Mouse (Mus musculus): ENCODE data around the gene Obp2b.
"Not testable (repeated sequence)": the region's sequence is repeated elsewhere in the genome, so short reads cannot be mapped to it uniquely, and the experiment has no call there.

The Obp2b gene

GRCm38 (mm10) chr2:25736709-25737108, at the start of gene Obp2b:
Gene Obp2b, plus strand, starts transcription at chr2:25737009.
- DNase-seq (ENCODE audit: low spot score) = not testable (repeated sequence)

GRCm38 (mm10) chr2:25694605-25695004, 42.2 kb upstream of the Obp2b start:
- peak; percentile 52 for DNase-seq (ENCODE audit: low spot score)

- no peak for DNase-seq (ENCODE audit: low spot score)
Observed at GRCm38 (mm10) chr2:25696951-25697350, 39.9 kb upstream of the Obp2b start.

GRCm38 (mm10) chr2:25698696-25699095, 38.1 kb upstream of the Obp2b start:
- DNase-seq (ENCODE audit: low spot score) = no peak

DNA sequence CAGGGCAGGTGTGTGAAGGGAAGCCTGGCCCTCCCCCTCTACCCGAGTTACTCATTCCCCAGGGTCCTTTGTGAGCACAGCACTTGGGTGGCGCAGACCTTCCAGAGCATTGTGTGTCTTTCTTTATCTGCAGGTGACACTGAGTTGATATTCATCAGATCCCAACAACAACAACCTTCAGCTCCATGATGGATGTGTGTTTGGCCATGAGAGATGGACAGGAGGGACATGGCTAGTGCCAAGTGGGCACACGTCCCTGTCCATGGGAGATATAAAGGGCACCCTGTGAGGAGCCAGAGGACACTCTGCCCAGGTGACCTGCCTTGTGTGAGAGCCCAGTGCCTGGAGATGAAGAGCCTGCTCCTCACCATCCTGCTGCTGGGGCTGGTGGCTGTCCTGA, 37.1 kb upstream of the Obp2b start, which contains the start of gene Obp2a:
TSS of gene Obp2a (plus strand) at position 301 of the 400 bp plus-strand sequence.
- DNase-seq (ENCODE audit: low spot score) = not testable (repeated sequence)

- DNase-seq (ENCODE audit: low spot score) = no peak
Observed at GRCm38 (mm10) chr2:25701001-25701400, 35.8 kb upstream of the Obp2b start.

- DNase-seq (ENCODE audit: low spot score) = no peak
Observed at GRCm38 (mm10) chr2:25703706-25704105, 33.1 kb upstream of the Obp2b start.

DNA sequence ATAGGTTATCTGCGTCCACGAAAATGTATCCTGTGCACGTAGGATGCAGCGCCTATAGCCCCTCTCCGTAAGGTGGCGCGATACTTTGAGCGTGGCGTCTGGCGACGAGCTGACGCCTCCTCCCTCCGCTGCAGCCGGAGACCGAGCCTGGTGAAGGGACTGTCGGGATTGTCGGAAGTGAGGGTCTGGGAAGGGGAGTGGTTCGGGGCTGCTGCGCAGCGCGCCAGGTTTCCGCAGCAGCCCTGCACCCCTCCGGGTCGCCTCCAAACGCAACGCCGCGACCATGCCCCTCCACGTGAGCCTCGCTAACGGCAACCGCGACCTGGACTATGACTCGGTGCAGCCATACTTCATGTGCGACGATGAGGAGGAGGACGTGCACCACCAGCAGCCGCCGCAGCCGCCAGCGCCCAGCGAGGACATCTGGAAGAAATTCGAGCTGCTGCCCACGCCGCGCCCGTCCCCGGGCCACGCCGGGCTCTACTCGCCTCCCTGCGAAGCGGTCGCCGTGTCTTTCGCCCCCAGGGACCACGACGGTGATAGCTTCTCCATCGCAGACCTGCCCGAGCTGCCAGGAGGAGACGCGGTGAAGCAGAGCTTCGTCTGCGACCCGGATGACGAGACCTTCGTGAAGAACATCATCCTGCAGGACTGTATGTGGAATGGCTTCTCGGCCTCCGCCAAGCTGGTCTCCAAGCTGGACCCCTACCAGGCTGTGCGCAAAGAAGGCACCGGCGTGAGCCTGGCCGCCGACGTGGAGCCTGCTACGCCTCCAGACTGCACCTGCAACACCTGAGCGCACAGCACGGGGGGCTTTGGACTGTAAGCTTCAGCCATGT, 29.9 kb upstream of the Obp2b start, which contains the start of gene Bmyc:
TSS of gene Bmyc (plus strand) at position 97 of the 839 bp plus-strand sequence.
- DNase-seq (ENCODE audit: low spot score) = peak; percentile 70

GRCm38 (mm10) chr2:25708121-25708520, 28.7 kb upstream of the Obp2b start:
- DNase-seq (ENCODE audit: low spot score) = no peak

- not testable (repeated sequence) for DNase-seq (ENCODE audit: low spot score)
Observed at GRCm38 (mm10) chr2:25709056-25709455, 27.8 kb upstream of the Obp2b start.

DNA sequence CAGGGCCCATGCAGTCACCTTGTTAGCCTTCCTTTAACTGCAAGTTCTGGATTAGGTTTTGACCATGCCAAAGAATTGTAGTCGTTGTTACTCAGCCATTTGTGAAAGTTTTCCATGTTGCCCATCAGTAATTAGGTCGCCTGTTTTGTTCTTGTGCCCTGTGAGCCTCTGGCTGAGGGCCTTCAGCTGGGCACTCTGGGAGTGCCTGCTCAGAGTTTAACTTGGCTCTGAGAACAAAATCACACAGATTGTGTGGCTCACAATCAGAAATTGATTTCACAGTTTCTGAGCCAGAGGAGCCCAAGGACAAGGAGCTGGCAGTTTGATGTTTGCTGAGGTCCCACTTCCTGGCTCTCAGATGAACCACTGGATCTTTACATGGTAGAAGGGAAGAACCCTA, 27.0 kb upstream of the Obp2b start:
- DNase-seq (ENCODE audit: low spot score) = not testable (repeated sequence)

DNA sequence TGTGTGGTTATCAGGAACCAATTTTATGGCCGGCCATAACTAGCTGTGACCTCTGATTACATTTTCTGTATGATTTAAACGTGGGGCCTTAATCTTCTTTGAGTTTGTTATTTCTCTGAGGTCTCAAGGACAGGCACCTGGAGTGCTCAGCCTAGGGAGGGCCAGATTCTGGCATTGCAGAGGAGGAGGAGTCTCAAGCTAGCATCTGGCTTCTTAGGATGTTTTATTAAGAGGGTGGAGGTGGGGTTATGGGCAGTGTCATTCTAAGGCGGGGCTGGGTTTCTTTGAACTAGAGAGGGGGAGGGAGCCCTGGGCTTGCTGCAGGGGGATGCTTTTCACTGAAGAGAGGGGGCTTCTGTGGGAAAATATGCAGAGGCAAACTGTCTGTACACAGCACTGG, 25.2 kb upstream of the Obp2b start:
- DNase-seq (ENCODE audit: low spot score) = not testable (repeated sequence)

DNA sequence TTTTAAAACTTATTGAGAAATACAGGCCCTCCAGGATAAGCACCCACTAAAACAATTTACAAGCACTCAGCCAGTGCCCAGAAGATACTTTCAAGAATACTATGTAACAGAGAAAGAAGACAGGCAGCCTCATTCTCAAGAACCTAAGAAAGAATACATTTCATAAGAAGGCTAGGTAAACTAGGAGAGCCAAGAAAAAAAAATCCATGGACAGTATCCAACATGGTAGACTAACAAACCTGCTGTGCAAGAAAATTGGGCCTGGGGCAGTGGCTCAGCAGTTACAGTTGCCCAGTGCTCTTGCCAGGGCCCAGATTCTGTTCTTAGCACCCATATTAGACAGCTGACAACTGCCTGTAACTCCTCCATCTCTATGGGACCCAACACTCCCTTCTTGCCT, 19.6 kb upstream of the Obp2b start:
- no peak for DNase-seq (ENCODE audit: low spot score)

- no peak for DNase-seq (ENCODE audit: low spot score)
Observed at GRCm38 (mm10) chr2:25733199-25733930, 3.4 kb upstream of the Obp2b start.

DNA sequence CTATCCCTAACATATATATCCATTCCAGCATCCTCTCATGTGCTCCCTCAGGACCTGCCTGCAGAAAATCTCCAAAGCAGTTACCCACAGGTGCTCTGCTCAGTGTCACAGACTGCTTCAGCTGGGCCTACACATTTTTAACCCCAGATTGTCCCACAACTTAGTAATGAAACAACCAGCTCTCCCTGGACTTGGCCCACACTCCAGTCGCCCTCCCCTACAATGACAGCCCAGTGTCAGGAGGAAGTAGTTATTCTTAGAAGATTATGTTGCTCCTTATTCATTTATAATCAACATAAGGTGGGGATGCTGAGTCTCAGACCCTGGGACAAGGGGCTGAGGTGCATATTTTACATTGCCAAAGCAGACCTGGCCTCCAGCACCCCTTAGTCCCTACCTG, 4.9 kb downstream of the Obp2b start:
- DNase-seq (ENCODE audit: low spot score) = no peak

DNA sequence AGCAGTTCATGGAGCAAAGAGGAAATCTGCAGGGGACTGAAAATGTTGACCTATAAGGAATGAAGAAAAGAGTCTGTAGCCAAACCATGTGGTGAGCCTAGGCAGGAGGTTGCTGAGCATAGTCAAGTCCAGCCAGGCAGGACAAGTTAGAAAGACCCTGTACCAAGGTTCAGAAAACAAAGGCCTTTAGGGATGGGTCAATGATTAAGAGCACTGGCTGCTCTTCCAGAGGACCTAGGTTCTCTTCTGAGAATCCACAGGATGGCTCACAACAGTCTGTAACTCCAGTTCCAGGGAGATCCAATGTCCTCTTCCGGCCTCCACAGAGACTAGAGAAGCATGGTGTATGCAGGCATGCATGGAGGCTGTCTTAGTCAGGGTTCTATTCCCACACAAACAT, 17.4 kb downstream of the Obp2b start:
- DNase-seq (ENCODE audit: low spot score) = no peak

- DNase-seq (ENCODE audit: low spot score) = no peak
Observed at GRCm38 (mm10) chr2:25758064-25758625, 21.3 kb downstream of the Obp2b start.

- no peak for DNase-seq (ENCODE audit: low spot score)
Observed at GRCm38 (mm10) chr2:25765269-25765668, 28.5 kb downstream of the Obp2b start, which contains the start of gene Lcn3. Gene Lcn3, plus strand, starts transcription at chr2:25765569.

- no peak for DNase-seq (ENCODE audit: low spot score)
Observed at GRCm38 (mm10) chr2:25767764-25768163, 31.0 kb downstream of the Obp2b start.

DNA sequence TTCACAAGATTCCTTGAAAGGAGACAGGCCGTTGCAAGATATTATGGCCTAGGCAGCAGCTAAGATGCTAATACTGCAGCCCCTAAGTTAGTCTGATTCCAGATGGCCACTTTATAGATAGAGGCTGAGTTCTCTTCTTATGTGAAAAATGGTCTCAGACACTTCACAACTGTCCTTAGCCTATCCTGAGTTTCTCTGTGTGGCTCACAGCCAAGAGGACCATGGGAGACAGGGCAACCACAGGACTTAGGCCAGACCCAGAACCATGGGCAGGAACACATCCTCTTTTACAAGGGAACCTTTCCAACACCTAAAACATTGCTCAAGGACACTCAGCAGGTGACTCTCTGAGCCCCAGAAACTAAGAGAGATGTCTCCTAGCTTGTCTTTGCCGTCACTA, 36.7 kb downstream of the Obp2b start:
- DNase-seq (ENCODE audit: low spot score) = no peak

- no peak for DNase-seq (ENCODE audit: low spot score)
Observed at GRCm38 (mm10) chr2:25774640-25775039, 37.8 kb downstream of the Obp2b start.

DNA sequence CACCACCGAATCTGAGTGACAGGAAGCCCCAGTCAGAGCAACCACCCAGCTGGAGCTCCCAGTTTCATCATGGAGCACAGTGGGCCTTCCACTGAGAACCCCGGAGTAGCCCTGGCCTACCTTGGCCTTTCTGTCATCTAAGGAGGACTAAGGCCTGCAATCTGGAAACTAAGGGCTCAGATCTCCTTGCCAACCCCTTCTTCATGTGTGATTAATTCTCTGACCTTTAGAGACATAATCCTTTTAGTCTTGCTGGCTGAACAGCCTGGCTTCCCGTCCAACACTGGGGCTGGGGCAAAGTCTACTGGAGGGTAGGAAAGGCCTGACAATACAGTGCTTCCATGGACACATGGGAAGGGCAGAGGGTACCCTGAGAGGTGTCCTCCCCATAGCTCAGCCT, 39.2 kb downstream of the Obp2b start:
- no peak for DNase-seq (ENCODE audit: low spot score)

- no peak for DNase-seq (ENCODE audit: low spot score)
Observed at GRCm38 (mm10) chr2:25776717-25777116, 39.9 kb downstream of the Obp2b start, which contains the start of gene Lcn11. Gene Lcn11, plus strand, starts transcription at chr2:25777017.
